Mouse (Mus musculus) hindlimb bud, embryonic 11.5 days (tissue): ENCODE measurements around the gene Ptgis.
"Not testable (repeated sequence)": the region's sequence is repeated elsewhere in the genome, so short reads cannot be mapped to it uniquely, and the experiment has no call there.

Experiments
- DNase-seq: peaks from one replicate; pipeline ENCODE4 v3.0.0-alpha.2; 2012; ENCODE audit warnings: low read depth, low spot score; ENCODE audit errors: extremely low spot score

Gene Ptgis

DNA sequence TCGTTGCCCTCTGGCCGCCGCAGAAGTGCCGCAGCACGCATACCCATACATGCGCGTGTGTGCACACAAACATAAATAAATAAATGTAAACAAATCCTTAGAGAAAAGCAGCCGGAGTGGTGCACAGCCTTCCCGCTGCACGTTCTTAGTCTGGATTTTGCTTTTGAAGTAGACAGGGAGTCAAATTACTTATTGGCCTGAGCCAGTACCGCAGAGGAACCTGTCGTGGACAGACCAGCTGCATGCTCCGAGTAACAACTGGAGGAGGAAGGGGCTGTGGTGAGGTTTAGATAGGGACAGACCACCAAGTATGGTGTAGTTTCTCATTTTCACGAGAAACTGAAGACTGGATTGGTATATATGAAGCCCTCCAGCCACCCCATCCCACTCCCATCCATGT is 6.6 kb downstream of the Ptgis start:
- DNase-seq = no peak

DNA sequence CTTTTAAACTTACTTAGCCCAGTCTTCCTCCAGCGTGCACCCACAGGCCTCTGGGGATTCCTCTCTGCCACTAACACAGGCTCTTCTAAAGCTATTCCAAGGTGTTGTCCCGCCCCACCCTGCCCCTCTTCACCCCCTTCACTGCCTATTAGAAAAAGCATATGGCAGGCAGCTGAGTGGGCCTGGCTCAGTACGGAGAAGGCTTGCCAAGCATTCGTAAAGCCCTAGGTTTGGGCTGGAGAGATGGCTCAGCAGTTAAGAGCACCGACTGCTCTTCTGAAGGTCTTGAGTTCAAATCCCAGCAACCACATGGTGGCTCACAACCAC is 7.4 kb downstream of the Ptgis start:
- no peak for DNase-seq

DNA sequence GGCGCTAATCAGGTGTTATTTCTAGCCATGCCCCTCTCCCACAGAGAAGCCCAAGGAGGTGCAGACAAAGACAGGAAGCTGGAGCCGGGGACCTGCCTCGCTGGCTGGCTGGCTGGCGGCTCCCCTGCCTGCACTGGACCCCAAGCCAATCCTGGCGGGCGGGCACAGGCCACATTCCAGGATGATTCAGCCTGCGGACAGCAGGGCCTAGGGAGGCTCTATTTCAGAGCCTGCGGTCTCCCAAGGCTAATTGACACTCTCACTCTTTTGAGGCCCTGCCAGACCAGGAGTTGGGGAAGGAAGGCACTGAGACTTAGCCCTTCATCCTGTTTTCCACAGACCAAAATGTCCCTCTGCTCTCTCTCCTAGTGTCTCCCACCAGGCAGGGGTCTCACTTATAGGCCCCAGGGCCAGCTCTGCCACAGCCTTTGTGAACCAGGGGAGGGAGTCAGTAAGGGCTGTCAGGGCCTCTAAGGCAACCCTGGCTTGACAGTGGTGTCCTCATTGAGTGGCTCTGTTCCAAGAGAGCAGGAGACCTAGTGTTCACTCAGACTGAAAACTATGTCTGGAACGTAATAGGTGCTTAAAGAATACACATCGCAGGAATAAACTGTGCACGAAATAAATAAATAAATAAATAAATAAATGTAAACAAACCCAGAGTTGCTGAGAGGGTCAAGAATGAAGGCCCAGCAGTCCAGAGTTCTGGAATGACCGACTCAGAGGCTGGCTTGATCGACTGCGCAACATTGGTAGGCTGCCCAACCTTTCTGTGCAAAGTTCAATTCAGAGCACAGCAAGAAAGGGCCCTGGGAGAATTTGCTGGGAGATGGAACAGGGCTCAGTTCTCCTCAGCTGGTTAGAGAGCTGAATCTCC is 8.0 kb downstream of the Ptgis start:
- no peak for DNase-seq

DNA sequence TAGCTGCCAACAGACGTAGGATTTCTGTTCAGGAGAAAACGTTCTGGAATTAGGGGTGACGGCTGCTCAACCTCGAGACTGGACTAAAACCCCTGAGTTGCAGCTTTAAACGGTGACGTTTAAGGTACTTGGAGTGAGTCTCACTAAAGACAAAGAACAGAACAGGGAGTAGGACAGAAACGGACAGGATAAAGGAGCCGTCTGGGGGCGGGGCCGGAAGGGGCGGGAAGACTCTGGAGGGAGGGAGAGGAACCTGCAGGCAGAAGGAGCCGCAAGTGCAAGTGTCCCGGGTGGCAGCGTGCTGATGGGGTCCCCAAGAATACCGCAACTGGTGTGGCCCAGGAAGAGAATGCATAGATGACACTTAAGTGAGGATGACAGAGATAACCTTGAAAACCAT is 9.8 kb downstream of the Ptgis start:
- DNase-seq = no peak

DNA sequence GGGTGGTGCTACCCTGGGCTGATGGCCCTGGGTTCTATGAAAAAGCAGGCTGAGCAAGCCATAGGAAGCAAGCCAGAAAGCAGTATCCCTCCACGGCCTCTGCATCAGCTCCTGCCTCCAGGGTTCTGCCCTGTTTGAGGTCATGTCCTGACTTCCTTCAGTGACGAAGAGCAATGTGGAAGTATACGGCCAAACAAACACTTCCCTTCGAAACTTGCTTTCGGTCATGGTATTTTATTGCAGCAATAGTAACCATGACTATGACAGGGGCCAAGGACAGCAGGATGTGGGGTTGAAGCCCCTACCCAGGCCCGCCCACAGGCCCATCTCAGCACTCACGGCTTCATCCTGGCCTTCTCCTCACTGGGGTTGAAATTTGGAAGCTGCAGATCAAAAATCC is 15.5 kb downstream of the Ptgis start:
- no peak for DNase-seq

DNA sequence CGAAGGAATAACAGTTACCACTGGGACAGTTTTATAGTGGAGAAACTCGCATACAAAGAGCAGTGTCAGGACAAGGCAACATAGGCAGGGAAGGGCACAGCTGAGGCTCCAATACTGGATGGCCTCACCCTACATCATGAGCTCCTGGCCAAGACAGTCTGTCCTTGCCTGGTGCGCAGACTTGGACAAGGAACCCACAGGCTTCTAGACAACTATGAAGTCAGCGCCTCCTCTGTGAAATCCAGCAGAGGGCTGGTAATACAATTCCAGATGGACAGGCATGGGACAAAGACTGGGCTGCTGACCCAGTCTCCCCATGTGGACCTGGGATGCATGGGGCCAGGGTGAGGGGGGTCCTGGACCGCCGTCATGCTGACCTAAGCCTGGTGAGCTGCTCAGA is 16.2 kb downstream of the Ptgis start:
- no peak for DNase-seq

DNA sequence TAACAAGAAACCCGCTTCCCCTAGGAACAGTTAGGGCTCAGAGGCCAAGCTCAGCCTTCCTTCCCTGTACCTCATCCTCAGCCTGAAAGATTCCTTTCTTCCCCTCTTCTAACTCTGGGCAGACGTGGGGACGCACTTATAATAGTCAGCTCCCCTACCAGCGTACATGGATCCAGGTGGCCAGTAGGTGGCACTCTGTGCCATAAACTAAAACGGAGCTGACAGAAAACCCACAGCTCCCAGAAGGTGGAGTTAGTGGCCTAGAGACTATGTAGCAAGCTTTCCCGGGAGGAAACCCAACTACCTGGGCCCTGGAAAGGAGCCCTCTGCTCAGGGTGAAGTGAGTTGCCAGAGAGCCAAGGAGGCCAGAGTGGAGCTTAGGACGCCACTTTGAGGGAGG is 18.3 kb downstream of the Ptgis start:
- no peak for DNase-seq

DNA sequence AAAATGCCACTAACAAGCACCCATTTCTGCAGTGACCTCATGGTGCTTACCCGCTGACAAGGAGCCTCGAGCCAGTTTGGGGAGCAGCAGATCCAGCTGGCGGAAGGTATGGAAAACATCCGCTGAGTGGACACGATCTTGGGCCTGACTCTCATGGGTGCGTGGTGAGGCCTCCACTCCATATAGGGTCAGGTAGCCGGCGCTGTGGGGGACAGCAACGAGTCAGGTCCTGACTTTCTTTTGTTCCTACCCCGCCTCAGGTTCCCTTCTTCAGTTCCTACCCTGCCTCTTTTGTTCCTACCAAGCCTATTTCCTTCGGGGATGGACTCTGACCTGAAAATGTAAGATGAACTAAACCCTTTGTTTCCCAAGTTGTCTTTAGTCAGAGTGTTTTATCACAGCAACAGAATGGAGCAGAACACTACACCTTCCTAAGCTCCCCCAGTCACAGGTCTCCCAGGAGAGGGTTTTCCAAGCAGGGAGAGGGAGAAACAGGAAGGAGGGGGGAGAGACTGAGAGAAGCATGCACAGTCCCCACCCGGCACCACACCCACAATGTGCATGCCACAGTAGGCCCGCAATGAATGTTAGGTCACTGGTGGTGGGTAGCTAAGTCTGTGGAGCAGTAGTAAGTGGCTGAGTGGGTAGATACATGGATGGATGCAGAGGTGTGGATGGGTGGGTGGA is 19.1 kb downstream of the Ptgis start:
- DNase-seq = no peak

DNA sequence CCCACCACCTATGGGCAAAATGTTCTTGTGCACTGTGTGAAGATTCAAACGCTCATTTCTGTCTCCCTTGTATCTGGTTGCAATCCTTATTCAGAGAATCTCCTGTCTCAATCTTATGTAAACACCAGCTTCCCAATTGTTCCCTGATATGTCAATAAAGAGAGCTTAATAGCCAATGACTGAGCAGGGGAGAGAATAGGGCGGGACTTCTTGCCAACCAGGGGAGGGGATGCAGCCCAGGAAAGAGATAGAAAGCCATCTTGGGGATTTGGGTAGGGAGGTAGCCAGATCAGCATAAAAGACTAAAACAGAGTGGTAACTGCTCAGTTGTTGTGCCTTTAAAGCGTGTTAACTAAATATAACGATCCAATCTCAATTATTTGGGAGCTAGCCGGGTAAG is 19.7 kb downstream of the Ptgis start:
- DNase-seq = no peak

DNA sequence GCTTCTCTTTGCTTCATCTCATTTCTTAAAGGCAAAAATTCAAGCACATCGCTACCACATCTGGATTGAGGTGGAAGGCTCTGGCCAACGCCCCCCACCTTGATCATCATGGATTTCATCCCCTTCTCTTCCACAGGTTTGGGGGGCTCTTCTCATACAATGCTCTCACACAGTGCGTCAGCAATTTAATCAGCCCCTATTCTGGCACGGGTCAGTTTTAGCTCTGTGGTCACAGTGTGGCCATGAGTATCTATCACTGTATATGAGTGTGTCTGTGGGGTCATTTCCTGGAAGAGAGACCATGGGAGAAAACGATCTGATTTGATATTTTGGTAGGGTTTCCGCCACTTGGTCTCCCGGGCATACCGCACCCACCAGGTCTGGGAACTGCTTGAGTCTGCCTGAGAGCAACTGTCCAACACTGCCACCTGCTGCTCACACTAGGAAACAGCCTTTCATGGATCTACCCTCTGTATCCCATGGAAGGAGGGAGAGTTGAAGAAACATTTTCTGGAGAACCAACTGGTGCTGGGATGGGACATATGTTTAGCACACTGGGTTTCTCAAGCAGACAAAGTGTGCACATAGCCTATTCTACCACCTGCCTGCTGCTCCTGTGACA is 21.1 kb downstream of the Ptgis start:
- peak; percentile 86 for DNase-seq

DNA sequence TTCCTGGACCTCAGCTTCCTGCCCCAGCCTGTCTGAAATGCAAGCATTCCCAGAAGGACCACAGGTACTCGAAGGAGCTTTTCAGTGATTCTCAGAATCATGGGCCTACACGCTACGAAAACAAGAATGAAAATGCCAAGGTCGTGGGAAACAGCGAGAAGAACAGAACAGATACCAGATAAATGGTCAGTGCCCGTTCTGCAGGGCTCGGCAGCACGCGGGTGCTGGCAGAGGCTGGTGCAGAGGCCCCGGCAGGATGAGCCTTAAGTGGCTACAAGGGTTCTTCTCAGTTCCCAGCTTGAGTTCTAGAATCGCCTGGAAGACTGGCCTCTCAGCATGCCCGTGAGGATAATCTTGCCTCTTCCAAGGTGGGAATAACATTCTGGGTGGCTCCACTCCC is 26.7 kb downstream of the Ptgis start:
- DNase-seq = no peak

DNA sequence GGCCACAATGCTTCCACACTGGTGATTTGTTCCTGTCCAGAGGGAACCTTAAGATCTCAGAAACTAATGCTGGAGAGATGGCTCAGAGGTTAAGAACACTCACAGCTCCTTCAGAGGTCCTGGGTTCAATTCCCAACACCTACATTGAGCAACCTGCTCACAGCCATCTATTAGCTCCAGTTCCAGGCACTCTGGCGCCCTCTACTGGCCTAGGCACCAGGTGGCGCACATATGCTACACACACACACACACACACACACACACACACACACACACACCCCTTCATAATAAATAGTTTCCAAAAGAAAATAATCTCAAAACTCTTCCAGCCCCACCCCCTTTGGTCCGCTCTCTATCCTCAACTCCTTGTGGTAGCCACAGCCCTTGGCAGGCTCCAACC is 27.3 kb downstream of the Ptgis start:
- DNase-seq = no peak

DNA sequence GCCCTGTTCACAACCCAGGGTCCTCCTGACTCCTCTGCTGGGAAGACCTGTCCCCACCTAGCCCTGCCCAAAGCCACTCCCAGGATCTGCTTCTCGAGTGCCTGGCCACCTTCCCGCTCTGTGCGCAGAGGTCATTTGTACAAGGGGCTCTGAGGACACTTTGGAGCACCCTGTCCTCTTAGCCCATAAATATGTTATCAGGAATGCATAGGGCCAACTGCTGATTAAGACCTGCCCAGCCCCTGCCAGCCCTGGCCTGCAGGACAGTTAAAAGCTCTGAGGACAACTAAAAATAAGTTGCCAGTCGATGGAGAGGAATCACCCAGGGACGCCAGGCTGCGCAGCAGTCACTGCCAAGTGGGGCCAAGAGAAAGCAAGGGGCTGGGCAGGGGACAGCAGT is 27.9 kb downstream of the Ptgis start:
- no peak for DNase-seq

DNA sequence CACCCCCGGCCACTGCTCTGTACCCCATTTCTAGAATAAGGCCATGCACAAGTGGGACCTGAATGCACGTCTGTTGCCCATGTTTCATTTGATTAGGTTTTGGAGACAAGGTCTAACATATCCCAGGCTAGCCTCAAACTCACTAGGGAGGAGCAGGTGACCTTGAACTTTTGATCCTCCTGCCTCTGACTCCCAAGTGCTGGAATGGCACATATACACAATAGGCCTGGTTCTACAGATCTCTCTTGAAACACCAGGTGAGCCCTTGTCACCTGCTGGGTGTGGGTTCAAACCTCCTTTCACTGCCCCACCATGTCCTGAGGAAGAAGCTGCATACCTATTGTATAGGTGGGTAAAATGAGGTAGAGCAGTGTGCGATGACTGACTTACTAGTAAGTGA is 28.3 kb downstream of the Ptgis start:
- no peak for DNase-seq

DNA sequence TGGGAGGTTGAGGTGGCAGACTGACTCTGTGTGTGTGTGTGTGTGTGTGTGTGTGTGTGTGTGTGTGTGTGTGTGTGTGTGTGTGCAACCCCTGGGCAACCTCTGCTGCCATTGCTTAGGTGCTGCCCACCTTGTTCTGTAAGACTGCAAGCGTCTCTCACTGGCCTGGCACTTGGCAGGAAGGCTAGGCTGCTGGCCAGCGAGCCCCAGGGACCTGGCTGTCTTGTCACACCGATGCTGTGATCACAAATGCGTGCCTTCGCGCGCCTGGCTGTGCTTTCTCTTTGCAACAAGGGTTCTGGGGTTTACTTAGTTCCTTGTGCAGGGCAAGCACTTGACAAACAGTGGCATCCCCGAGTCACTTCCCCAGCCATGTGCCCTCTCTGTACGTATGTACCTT is 30.5 kb downstream of the Ptgis start:
- no peak for DNase-seq

DNA sequence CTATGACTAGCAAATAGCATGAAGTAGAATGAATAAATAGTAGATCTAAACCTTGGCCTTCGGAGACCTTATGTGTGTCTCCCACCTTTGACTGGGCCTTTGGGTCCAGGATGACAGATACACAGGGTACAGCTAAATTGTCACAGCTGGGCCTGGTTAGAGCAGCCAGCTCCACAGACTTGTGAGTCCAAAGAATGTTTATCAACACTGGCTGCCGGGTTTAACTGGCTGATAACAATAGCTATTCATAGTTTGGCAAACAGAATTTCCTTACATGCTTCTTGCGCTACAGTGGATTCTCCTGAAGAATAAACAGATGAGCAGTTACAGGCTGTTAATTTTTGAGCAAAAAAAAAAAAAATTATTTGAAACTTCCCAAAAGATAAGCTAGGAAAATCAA is 31.4 kb downstream of the Ptgis start:
- DNase-seq = no peak

DNA sequence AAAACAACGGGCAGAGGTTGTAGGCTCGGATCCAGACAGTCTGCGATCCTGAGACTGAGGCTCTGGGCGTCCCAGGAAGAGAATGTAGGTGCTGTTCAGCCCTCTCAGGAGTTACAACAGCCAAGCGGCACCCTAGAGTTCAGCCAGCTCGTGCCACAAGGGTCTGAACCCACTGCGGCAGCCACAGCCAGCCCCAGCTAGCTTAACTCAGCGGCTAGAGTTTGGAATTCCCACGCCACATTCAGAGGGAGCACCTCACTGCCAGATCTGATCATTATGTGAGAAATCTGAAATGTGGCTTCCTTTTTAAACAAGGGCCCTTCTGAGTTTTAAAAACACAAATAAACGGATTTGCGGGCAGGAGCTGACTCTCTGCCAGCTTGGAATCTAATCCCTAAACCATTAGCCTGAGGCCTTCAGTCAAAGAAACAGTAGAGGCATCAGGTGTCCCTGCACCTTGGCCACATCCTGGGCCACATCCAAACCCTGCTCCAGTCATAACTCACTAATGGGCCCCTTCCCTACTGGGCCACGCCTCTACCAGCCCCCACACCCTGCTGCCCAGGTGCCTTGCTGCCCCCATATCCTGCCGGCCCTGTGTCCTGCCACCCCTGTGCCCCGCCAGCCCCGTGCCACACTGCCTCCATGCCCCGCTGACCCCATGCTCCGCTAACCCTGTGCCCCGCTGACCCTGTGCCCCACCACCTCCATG is 34.3 kb downstream of the Ptgis start:
- no peak for DNase-seq

DNA sequence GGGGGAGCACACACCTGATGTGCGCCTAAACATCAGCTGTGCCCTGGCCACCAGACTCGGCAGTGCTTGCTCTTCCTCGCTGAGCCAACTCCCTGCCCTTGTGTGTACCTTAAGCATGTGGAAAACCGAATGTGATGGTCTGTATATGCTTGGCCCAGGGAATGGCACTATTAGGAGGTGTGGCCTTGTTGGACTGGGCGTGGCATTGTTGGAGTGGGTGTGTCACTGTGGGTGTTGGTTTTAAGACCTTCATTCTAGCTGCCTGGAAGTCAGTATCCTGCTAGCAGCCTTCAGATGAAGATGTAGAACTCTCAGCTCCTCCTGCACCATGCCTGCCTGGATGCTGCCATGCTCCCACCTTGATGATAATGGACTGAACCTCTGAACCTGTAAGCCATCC is 35.7 kb downstream of the Ptgis start:
- DNase-seq = not testable (repeated sequence)

DNA sequence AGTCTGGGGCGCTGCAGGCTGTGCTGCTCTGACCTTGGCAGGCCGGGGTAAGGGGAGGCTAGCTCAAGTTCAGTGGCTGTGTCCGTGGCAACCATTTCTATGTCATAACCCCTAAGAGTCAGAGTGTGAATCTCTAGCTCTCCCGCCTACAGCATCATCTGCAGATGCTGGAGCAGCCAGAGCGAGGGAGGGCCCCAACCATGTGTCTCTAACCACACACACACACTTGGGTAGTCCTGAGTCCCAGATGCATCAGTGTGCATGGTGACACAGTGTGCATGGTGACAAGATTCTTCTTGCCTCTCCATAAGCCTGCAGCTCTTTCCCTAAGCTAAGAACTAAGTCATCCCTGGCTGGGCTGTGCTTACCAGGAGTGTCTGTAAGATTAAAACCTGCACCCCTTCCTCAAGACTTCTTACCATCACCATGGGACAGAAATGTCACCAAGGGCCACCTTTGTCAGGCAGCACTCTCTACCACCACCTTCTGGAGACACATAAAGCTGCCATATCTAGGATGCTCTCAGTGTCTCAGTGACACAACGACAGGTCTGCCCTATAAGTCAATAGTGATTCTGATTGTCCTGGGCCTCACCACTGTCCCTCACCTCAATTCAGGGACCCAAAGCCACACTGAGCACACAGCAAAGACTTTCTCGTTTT is 36.8 kb downstream of the Ptgis start:
- DNase-seq = no peak

DNA sequence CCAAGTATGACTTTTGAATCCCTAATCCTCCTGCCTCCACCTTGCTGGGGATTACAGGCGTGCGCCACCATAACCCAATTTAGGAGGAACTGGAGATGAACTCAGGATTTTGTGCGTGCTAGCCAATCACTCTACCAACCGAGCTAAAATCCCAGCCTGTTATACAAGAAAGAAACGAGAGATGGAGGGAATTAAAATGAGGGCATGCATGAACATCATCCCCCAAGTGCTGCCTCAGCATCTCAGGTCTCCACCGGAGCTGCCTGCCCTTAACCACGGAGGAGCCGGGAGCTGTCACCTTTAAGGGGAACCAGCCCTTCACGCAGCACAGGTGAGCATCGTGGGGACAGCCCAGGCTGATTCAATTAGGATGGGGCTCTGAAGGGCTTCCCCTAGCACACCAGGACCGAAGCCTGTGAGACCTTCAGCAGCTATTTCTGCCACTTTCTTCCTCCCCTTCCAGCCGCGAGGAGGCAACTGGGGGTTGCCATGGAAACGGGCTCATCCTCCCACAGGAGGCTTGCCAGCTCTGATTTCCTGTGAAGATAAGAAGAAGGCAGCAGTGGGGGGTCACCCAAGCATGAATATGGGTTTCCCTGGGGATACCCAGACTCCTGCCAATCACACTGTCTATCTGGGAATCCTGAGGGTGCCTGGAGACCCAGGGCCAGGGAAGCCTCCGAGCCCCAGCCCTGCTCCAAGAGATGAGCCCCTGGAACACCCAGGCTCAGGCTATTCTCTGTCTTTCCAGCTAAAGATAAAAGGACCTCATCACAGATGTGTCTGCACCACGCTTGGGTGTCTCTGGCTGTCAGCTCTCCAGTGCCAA is 38.7 kb downstream of the Ptgis start:
- no peak for DNase-seq
